Mouse (Mus musculus) kidney, embryonic 14.5 days (tissue): ENCODE data around the gene Rfng. TPM values are rescaled to one million over a fixed set of nuclear protein-coding genes. Genes with fewer than 3 reads are reported as not detected.

Experiments used
- ATAC-seq: fragments of 200-750 bp; cut with Nextera tagmentation; 2 replicates; pipeline ENCODE4 v1.8.0; 2017; ENCODE audit warnings: moderate number of reproducible peaks, mild to moderate bottlenecking, moderate TSS enrichment, moderate library complexity; ENCODE audit not compliant: low FRiP score, low TSS enrichment
- H3K27ac ChIP-seq: fragments of 300-500 bp; sonication (generic); 2 replicates; pipeline ENCODE4 v1.5.1; 2014; ENCODE audit warnings: low read depth, mild to moderate bottlenecking, low read length, moderate library complexity, mixed read lengths
- H3K27me3 ChIP-seq: fragments of 300-500 bp; sonication (generic); 2 replicates; pipeline ENCODE4 v1.6.1; 2014; ENCODE audit warnings: mild to moderate bottlenecking, low read length; ENCODE audit not compliant: control insufficient read depth, insufficient read depth
- H3K36me3 ChIP-seq: fragments of 300-500 bp; sonication (generic); 2 replicates; pipeline ENCODE4 v1.6.1; 2014; ENCODE audit warnings: low read length, mixed read lengths; ENCODE audit not compliant: control insufficient read depth, insufficient read depth
- H3K4me1 ChIP-seq: fragments of 300-500 bp; sonication (generic); 2 replicates; pipeline ENCODE4 v1.6.1; 2014; ENCODE audit warnings: low read length, mixed read lengths; ENCODE audit not compliant: control insufficient read depth, insufficient read depth
- H3K4me2 ChIP-seq: fragments of 300-500 bp; sonication (generic); replicated peaks from 2 replicates; pipeline ENCODE4 v1.6.1; 2014; ENCODE audit warnings: low read depth, mild to moderate bottlenecking, low read length
- H3K4me3 ChIP-seq: fragments of 300-500 bp; sonication (generic); 2 replicates; pipeline ENCODE4 v1.5.1; 2014; ENCODE audit warnings: mild to moderate bottlenecking, low read length
- H3K9ac ChIP-seq: fragments of 300-500 bp; sonication (generic); 2 replicates; pipeline ENCODE4 v1.6.1; 2014; ENCODE audit warnings: low read depth, mild to moderate bottlenecking, low read length, moderate library complexity
- H3K9me3 ChIP-seq: fragments of 300-500 bp; sonication (generic); 2 replicates; pipeline ENCODE4 v1.6.1; 2016; ENCODE audit warnings: low read length; ENCODE audit not compliant: control insufficient read depth
- WGBS: fragments of 180-500 bp; shearing (Covaris S2); extraction: QIAGEN DNeasy Blood & Tissue Kit; methylation state at CpG from one replicate; pipeline ENCODE4 v1.1.7; 2014; 5-methylcytosine and 5-hydroxymethylcytosine counted together
- polyA plus RNA-seq: library from polyadenylated mRNA; unstranded; fragments of >200 nt; fragmentation: Nextera tagmentation; extraction: Ambion mirVana; gene quantifications from 2 replicates; pipeline ENCODE4 v1.2.1, GENCODE M21; 2014

Rfng gene
- polyA plus RNA-seq, 1 experiment from 2014 or later = 26.2 TPM

GRCm38 (mm10) chr11:120824787-120825288, 40.8 kb upstream of the Rfng start:
- H3K9me3 ChIP-seq = no peaks in the 10 kb centered on the region
- WGBS = 0% methylated on average over 21 of the region's 21 CpGs
- H3K4me3 ChIP-seq = peak overlapping the region; percentile 89
- H3K9ac ChIP-seq = peak overlapping the region; percentile 93
- H3K4me1 ChIP-seq = peaks cover 14% of the 10 kb centered on the region
- peaks cover 21% of the 10 kb centered on the region for H3K36me3 ChIP-seq
- peak; percentile 18 for ATAC-seq
- H3K27ac ChIP-seq = peak overlapping the region; percentile 98
- H3K27me3 ChIP-seq = no peaks in the 10 kb centered on the region
- peak overlapping the region; percentile 96 for H3K4me2 ChIP-seq

GRCm38 (mm10) chr11:120823956-120824786, 40.2 kb upstream of the Rfng start, which contains the start of gene Fasn:
Gene Fasn, minus strand, starts transcription at chr11:120824547.
- Histone ChIP-seq H3K36me3 (peaks cover 27% of the 10 kb centered on the region), H3K9me3 (no peaks in the 10 kb centered on the region), H3K4me1 (peaks cover 14% of the 10 kb centered on the region), H3K9ac (peak within 1 kb of the TSS; percentile 93), H3K4me3 (peak within 1 kb of the TSS; percentile 89), H3K27me3 (no peaks in the 10 kb centered on the region), H3K27ac (peak within 1 kb of the TSS; percentile 98), H3K4me2 (peak within 1 kb of the TSS; percentile 96)
- peak; percentile 91 for ATAC-seq
- WGBS = under 1% methylated on average over 67 of the region's 109 CpGs

GRCm38 (mm10) chr11:120823551-120823947, 39.5 kb upstream of the Rfng start:
- H3K4me1 ChIP-seq = peaks cover 14% of the 10 kb centered on the region
- H3K36me3 ChIP-seq = peaks cover 33% of the 10 kb centered on the region
- H3K4me2 ChIP-seq = peak overlapping the region; percentile 96
- peak; percentile 37 for ATAC-seq
- no peaks in the 10 kb centered on the region for H3K27me3 ChIP-seq
- H3K9me3 ChIP-seq = no peaks in the 10 kb centered on the region
- peak overlapping the region; percentile 89 for H3K4me3 ChIP-seq
- WGBS = under 1% methylated on average over 40 of the region's 40 CpGs
- H3K9ac ChIP-seq = peak overlapping the region; percentile 93
- H3K27ac ChIP-seq = peak overlapping the region; percentile 98

GRCm38 (mm10) chr11:120822831-120823550, 39.0 kb upstream of the Rfng start:
- Histone ChIP-seq H3K4me2 (peak overlapping the region; percentile 96), H3K4me1 (peaks cover 14% of the 10 kb centered on the region), H3K27me3 (no peaks in the 10 kb centered on the region), H3K9ac (peak overlapping the region; percentile 93), H3K36me3 (peaks cover 39% of the 10 kb centered on the region), H3K4me3 (peak overlapping the region; percentile 89), H3K27ac (peak overlapping the region; percentile 98), H3K9me3 (no peaks in the 10 kb centered on the region)
- ATAC-seq = no peak
- under 1% methylated on average over 14 of the region's 14 CpGs for WGBS

GRCm38 (mm10) chr11:120822321-120822720, 38.3 kb upstream of the Rfng start:
- no peaks in the 10 kb centered on the region for H3K27me3 ChIP-seq
- ATAC-seq = no peak
- peak overlapping the region; percentile 96 for H3K4me2 ChIP-seq
- H3K9ac ChIP-seq = peak overlapping the region; percentile 93
- H3K4me3 ChIP-seq = peak overlapping the region; percentile 89
- H3K4me1 ChIP-seq = peaks cover 14% of the 10 kb centered on the region
- H3K27ac ChIP-seq = no peak overlapping the region
- H3K36me3 ChIP-seq = peaks cover 46% of the 10 kb centered on the region
- H3K9me3 ChIP-seq = no peaks in the 10 kb centered on the region
- 43% methylated on average over 4 of the region's 4 CpGs for WGBS

GRCm38 (mm10) chr11:120821076-120821922, 37.3 kb upstream of the Rfng start:
- Histone ChIP-seq H3K4me1 (peaks cover 14% of the 10 kb centered on the region), H3K9me3 (no peaks in the 10 kb centered on the region), H3K36me3 (peaks cover 56% of the 10 kb centered on the region), H3K27ac (no peak overlapping the region), H3K27me3 (no peaks in the 10 kb centered on the region), H3K4me3 (peak overlapping the region; percentile 89; the same call in 1 of the 2 replicates), H3K9ac (no peak overlapping the region), H3K4me2 (peak overlapping the region; percentile 96; the same call in 1 of the 2 replicates)
- 86% methylated on average over 14 of the region's 14 CpGs for WGBS
- no peak for ATAC-seq

- H3K9me3 ChIP-seq = no peaks in the 10 kb centered on the region
- no peak overlapping the region for H3K4me3 ChIP-seq
- no peaks in the 10 kb centered on the region for H3K27me3 ChIP-seq
- peaks cover 64% of the 10 kb centered on the region for H3K36me3 ChIP-seq
- no peak for ATAC-seq
- no peak overlapping the region for H3K27ac ChIP-seq
- 95% methylated on average over 14 of the region's 14 CpGs for WGBS
- H3K4me1 ChIP-seq = peaks cover 14% of the 10 kb centered on the region
- H3K4me2 ChIP-seq = no peak overlapping the region
- no peak overlapping the region for H3K9ac ChIP-seq
Measured at GRCm38 (mm10) chr11:120820546-120820945, 36.5 kb upstream of the Rfng start.

GRCm38 (mm10) chr11:120819556-120819955, 35.5 kb upstream of the Rfng start:
- Histone ChIP-seq H3K27me3 (no peaks in the 10 kb centered on the region), H3K9me3 (no peaks in the 10 kb centered on the region), H3K4me2 (no peak overlapping the region), H3K27ac (no peak overlapping the region), H3K9ac (no peak overlapping the region), H3K36me3 (peaks cover 73% of the 10 kb centered on the region), H3K4me3 (no peak overlapping the region), H3K4me1 (peaks cover 14% of the 10 kb centered on the region)
- 96% methylated on average over 6 of the region's 6 CpGs for WGBS
- ATAC-seq = no peak
